Mouse (Mus musculus) erythroblast, embryonic 14.5 days (primary cell): Measurements from ENCODE around the gene Stil.

ENCODE experiments used
- GATA1 ChIP-seq: IDR thresholded peaks from 2 replicates; pipeline ENCODE4 v1.6.1; 2012; ENCODE audit warnings: low read length, inconsistent platforms, mixed read lengths
- TAL1 ChIP-seq: IDR thresholded peaks from 3 replicates; pipeline ENCODE4 v1.6.1; 2012; ENCODE audit warnings: low read length, inconsistent platforms, mixed read lengths

DNA sequence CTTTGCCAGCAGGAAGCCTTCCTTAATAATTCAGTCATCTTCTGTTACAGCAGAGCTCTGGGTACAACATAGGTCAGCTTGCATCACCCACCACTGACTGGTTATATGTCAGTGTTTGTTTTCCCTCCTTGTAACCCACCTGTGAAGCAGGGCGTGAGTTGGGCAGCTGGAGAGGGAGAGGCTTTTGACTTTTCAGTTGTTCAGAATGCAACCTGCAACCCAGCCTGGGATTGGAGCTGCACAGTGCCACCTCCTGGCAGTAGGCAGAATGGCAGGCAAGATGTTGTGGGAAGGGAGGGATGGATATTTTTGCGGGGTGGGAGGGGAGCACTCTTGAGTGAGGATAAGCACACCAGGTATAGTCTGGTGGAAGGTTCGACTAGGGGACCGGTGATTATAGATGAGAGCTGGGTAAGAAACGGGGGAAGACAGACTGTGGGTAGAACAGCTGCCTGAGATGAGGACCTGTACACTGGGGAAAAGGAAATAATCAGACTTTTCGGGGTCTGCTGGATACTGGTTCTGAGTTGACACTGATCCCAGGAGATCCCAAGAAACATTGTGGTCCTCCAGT is 85.7 kb downstream of the Stil start:
- TF ChIP-seq GATA1 (no peak), TAL1 (no peak)
